Mouse (Mus musculus) bone marrow, adult 2 months (tissue): ENCODE results near the gene Snapin.

Experiments used
- CTCF ChIP-seq: fragments of 200-500 bp; IDR thresholded peaks from 2 replicates; pipeline ENCODE4 v1.5.1; 2011; ENCODE audit warnings: low read length, control low read depth; ENCODE audit not compliant: control insufficient read depth, insufficient read depth
- POLR2A ChIP-seq: fragments of 200-500 bp; IDR thresholded peaks from 2 replicates; pipeline ENCODE4 v1.6.1; 2011; ENCODE audit warnings: low read depth, mild to moderate bottlenecking, control low read depth, low read length, borderline replicate concordance; ENCODE audit not compliant: control insufficient read depth

DNA sequence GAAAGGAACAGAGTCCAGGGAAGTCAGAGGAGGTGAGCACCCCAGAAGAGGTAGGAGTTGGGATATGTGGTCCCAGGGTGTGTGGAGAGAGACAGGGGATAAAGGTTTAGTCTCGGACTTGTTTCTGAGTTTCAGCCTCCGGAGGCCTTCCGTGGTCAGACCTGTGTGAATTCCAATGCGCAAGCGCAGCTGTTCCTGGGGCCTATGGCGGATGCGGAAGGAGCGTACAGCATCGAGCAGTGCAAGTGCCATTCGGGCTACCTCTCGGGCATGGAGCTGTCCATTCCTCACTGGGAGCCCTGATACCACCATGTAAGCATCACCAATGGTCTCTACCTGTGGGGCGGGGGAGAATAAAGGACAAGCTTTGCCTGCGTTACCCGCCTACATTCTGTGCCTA lies 35.9 kb downstream of the Snapin start:
- no peak for TF ChIP-seq CTCF
- no peak for TF ChIP-seq POLR2A
